8 mouse cellular contexts compared by ENCODE assay signal in genomic region chrX:164980193-164980775, GRCm38 (mm10). TPM values are rescaled to one million over a fixed set of nuclear protein-coding genes. Genes with fewer than 3 reads are reported as not detected.
DNase-seq lines count a peak whose midpoint lies in the region; ATAC-seq and TF ChIP-seq lines count a peak whose summit lies in the region.

Gene Mospd2 (minus strand): TSS chrX:164980375.
Gene Fancb (plus strand): TSS chrX:164980592.

- no peak for TF ChIP-seq CTCF in cortical plate, adult 2 months (IDR thresholded peaks at IDR 0.05; ENCODE audit: extremely low read depth, insufficient read depth, low read length)

- no peaks in the 10 kb centered on the region; the same call in 1 of the 2 replicates for H3K4me1 ChIP-seq in cortical plate, adult 2 months (ENCODE audit: control insufficient read depth, insufficient read depth, low read length)

- H3K27ac ChIP-seq in cortical plate, adult 2 months (ENCODE audit: insufficient read depth, low read length): peak within 1 kb of the TSS; percentile 76; the same call in 1 of the 2 replicates

- TF ChIP-seq POLR2A in cortical plate, adult 2 months (IDR thresholded peaks at IDR 0.05; ENCODE audit: extremely low read depth, insufficient read depth, low read length): peak; percentile 36; the same call in 1 of the 2 replicates

- peak within 1 kb of the TSS; percentile 99 for H3K4me3 ChIP-seq in cortical plate, adult 2 months (ENCODE audit: insufficient read depth, low read length)

- DNase-seq in gastrocnemius, adult 8-10 months (ENCODE audit: low spot score in 2 of 2): peak; percentile 81 to 89
- DNase-seq in induced T-regulatory cell, adult 2 months (ENCODE audit: low read depth): peak; percentile 89
- DNase-seq in left cerebral cortex, adult 9 months (ENCODE audit: low spot score in 2 of 2): peak; percentile 85 to 89
- peak; percentile 69 for DNase-seq in right cerebral cortex, postnatal 14 days
- peak; percentile 74 to 90 for DNase-seq in urinary bladder, postnatal 36 days (ENCODE audit: low spot score in 2 of 2)

- ATAC-seq in activated CD4-positive, CD25-positive, alpha-beta regulatory T cell, adult 4 months: peak; percentile 91
- peak; percentile 95 for ATAC-seq in megakaryocyte progenitor cell, adult 5-6 weeks (replicated peaks; ENCODE audit: poor library complexity)

RNA-seq across cellular contexts. Expression of gene Mospd2, which starts in this region (rescaled TPM):
- 10 to 100 TPM; 16.5 to 16.8 TPM for polyA plus RNA-seq in activated CD4-positive, CD25-positive, alpha-beta regulatory T cell, adult 4 months (2017; shearing (Covaris generic))
- 13.1 and 14.3 TPM in 2 replicates for polyA plus RNA-seq in cortical plate, adult 2 months (2012; rRNA removed)
- 1 to 10 TPM; 4.6 to 7.8 (median 6.1) TPM for total RNA-seq in gastrocnemius, adult 8-10 months (2022)
- total RNA-seq in megakaryocyte progenitor cell, adult 5-6 weeks (2015): 28.3 and 28.5 TPM in 2 replicates
- 17.6 and 25.2 TPM in 2 replicates for total RNA-seq in megakaryocyte progenitor cell, adult 5-6 weeks (2017)

RNA-seq across cellular contexts. Expression of gene Fancb, which starts in this region (rescaled TPM):
- polyA plus RNA-seq in activated CD4-positive, CD25-positive, alpha-beta regulatory T cell, adult 4 months (2017; shearing (Covaris generic)): 1 to 10 TPM; 2.3 to 4.9 TPM
- 1.2 and 1.3 TPM in 2 replicates for polyA plus RNA-seq in cortical plate, adult 2 months (2012; rRNA removed)
- 1 to 10 TPM in 1 of 4 experiments, under 1 TPM in 3; 0.56 to 1.0 (median 0.71) TPM for total RNA-seq in gastrocnemius, adult 8-10 months (2022)
- 7.9 and 12.0 TPM in 2 replicates for total RNA-seq in megakaryocyte progenitor cell, adult 5-6 weeks (2015)
- 11.7 and 12.8 TPM in 2 replicates for total RNA-seq in megakaryocyte progenitor cell, adult 5-6 weeks (2017)

Comparison
In these comparisons a context has a peak if more than half of its experiments do, and no peak if none do; other contexts are left out.
1. Peak in every context shown above with its lines: DNase-seq, ATAC-seq, H3K4me3 ChIP-seq and H3K27ac ChIP-seq.
2. RNA of gene Fancb (total RNA-seq): 7.9 to 12.8 TPM in megakaryocyte progenitor cell, adult 5-6 weeks; 0.56 to 1.0 TPM in gastrocnemius, adult 8-10 months; every median in the first group is over 4 times any median in the second.